Mouse (Mus musculus): ENCODE data around the gene Bcr.

Gene Bcr

GRCm38 (mm10) chr10:75178911-75179310 is 118.5 kb downstream of the Bcr start:
- DNase-seq (ENCODE audit: low spot score in 2 of 2), result no peak

DNA sequence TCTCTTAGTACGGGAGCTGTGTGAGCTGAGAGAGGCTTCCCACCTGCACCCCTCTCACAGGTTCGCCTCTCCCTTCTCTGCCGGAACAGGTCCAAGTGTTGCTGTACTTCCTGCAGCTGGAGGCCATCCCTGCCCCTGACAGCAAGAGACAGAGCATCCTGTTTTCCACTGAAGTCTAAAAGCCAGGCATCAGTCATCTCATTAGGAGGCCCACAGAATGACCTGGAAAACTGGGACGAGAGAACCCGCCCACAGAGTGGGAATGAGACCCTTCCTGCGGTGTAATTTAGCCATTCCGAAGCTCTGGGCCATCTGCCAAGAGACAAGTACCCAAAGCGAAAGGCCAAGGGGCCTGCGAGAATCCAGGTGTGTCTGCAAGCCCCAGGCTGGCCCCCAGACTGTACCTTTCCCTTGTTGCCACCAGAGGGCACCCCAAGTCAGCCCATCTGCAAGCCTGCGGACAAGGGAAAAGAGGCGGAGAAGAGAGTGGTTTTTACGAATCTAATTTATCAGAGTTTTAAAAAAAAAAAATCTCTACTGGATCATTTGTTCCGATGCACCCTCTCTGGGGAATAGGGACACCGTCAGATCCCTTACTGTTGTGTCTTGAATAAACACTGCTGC is 121.9 kb downstream of the Bcr start:
- DNase-seq (ENCODE audit: low spot score in 2 of 2), result peak; percentile 62 to 86

- no peak for DNase-seq (ENCODE audit: low spot score in 2 of 2)
Measured at GRCm38 (mm10) chr10:75184826-75185225, 124.4 kb downstream of the Bcr start.

GRCm38 (mm10) chr10:75186551-75186950 is 126.2 kb downstream of the Bcr start:
- no peak for DNase-seq (ENCODE audit: low spot score in 2 of 2)

GRCm38 (mm10) chr10:75187366-75188056 is 127.1 kb downstream of the Bcr start:
- DNase-seq (ENCODE audit: low spot score in 2 of 2), result no peak

- no peak for DNase-seq (ENCODE audit: low spot score in 2 of 2)
Measured at GRCm38 (mm10) chr10:75191647-75192046, 131.3 kb downstream of the Bcr start.

GRCm38 (mm10) chr10:75197817-75198216 is 137.4 kb downstream of the Bcr start:
- DNase-seq (ENCODE audit: low spot score in 2 of 2), result no peak

DNA sequence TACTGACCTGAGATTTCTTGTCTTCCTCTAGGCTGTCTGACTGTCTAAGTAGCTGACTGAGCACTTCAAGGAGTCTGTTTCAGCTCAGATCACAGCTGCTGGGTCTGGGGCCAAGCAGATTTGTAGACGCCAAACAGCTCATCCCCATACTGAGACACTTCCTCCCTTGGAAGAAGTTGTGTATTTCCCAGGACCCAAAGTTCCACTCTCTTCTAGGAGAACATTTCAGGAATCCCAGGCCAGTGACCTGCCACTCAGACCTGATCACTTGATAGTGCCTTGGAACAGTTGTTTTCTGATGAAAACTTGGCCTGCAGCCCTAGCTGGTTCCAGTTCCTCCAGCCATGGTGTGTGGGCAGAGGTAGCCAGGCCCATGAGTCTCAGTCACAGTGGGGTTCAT is 140.3 kb downstream of the Bcr start:
- no peak for DNase-seq (ENCODE audit: low spot score in 2 of 2)

DNA sequence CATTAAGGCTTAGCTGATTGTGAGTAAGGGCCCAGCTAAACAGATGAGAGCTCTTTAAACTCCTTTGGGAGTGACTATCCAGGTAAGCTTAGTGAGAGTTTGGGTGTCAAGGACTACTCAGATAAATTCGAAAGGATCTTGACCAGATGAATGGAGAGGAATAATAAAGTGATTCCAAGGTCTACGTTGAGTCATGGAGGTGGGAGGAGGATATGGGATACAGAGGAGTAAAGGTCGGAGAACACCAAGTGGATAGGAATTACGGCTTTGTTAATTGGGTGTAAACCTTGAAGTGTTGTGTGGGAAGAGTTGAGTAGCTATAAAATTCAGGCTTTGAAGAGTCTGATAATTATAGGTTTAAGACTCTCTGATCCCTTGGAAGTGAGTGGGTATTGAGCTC is 145.8 kb downstream of the Bcr start:
- DNase-seq (ENCODE audit: low spot score in 2 of 2), result no peak

GRCm38 (mm10) chr10:75210841-75211240 is 150.4 kb downstream of the Bcr start:
- DNase-seq (ENCODE audit: low spot score in 2 of 2), result no peak

DNA sequence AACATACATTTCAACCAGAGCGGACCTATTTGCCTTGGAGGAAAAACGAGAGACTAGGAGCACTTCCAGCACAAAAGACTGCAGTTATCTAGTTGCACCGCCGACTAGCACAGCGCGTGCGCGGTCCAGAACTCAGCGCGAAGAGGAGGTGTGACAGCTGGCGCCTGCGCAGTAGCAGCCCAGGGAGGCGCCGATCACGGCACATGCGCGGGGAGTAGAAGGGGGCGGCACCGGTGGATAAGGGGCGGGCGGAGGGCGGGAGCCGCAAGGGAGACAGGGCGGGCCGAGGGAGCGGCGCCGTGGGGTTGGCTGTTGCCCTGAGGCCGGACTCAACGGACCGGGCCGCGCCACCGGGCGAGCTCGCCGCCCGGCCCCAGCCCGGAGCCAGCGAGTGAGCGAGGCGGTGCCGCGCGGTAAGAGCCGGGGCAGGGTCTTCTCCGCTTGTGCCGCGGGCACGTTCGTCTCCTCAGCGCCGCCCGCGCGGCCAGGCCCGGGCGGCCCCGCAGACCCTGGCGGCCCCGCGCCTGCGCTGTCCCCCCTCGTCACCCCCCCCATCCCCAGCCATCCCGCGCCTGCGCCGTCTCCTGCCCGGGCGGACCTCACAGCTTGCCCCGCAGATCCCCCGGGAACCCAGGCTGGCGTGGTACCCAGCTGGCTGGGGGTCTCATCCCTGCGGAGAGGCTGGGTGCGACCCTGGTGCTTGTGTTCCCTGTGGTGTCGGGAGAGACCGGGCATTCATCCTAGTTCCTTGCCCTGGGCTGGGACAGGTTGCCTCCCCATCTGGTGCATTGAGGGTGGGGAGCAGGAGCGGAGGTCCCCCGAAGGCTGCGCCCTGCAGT is 151.6 kb downstream of the Bcr start, which contains the start of gene Specc1l:
Specc1l (plus strand) TSS at position 267 of the 839 bp plus-strand sequence.
- peak; percentile 97 to 98 for DNase-seq (ENCODE audit: low spot score in 2 of 2)

DNA sequence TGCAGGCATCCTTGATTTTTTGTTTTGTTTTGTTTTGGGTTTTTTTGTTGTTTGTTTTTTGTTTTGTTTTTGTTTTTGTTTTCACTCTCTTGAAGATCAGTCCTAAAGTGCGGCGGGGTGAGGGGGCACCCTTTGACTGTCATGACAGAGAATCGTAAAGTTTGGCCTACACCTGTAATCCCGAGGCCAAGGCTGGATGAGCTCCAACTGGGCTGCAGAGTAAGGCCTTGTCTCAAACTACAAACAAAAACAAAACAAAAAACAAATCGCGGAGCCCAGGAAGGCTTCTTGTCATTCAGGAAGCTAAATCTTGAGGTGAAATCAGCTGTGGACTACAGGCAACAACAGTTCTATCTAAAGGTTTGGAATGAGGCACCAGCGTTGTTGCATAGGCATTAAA is 152.6 kb downstream of the Bcr start:
- DNase-seq (ENCODE audit: low spot score in 2 of 2), result no peak

DNA sequence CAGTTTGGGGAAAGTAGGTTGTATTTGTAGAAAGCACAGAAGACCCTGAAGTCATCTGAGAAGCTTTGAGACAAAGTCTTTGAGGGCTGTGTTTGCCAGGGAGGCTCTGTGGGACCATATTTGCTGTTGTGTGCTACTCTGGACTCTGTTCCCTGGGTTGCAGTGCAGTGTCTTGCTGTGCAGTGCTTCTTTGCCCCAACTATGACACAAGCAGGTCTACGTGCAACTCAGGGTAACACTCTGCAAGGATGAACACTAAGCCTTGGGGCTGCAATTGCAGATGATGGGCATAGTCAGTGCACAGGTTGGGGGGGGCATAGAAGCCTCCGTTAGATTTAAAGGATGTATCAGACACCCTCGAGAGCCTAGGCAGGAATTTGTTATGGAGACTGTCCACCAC is 160.3 kb downstream of the Bcr start:
- no peak for DNase-seq (ENCODE audit: low spot score in 2 of 2)

DNA sequence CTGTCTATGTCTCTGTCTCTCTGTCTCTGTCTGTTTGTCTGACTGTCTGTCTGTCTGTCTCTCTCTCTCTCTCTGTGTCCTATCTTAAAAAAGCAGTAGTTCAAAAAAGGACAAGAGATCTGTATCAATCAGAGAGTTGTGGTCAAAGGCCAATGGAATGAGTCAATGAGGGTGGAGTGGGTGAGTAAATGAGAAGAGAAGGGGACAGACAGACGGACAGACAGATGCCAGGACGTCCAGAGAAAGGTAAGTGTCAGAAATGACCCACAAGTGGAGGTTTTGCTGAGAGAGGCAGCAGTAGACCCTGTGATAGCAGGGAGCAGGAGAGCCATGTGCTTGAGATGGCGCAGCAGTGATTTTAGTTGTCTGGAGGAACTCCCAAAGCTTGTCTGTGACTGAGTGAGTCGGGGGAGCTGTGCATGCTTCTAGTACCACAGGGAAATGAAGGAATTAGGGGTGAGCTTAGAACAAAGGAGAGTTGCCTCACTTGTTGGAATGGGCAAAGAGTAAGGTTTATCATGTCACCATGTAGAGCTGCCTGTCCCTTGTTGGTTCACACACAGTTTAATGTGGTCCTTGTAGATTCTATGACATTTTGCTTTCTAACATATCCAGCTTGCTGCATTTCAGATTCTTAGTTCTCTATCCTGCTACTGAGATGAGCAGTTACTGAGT is 161.7 kb downstream of the Bcr start:
- no peak for DNase-seq (ENCODE audit: low spot score in 2 of 2)

DNA sequence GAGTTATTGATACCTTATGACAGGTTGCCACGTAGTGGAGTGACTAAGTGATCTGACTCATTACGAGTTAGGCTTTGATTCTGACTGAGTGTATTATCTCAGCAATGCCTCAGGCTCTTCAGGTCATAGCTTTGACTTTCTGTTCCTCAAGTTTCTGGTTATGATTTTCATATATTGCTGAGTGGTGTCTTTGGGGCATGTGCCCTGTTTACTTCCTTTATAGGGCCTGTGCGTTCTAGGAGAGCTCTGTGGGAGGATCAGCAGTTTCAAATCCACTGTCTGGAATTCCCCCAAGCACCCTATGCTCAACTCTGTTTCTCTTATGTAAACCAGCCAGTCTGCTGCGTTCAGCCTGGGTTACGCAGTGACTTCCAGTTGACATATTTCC is 162.2 kb downstream of the Bcr start:
- no peak for DNase-seq (ENCODE audit: low spot score in 2 of 2)

GRCm38 (mm10) chr10:75224154-75224553 is 163.8 kb downstream of the Bcr start:
- DNase-seq (ENCODE audit: low spot score in 2 of 2), result no peak

GRCm38 (mm10) chr10:75224630-75225029 is 164.2 kb downstream of the Bcr start:
- no peak for DNase-seq (ENCODE audit: low spot score in 2 of 2)

- DNase-seq (ENCODE audit: low spot score in 2 of 2), result no peak
Measured at GRCm38 (mm10) chr10:75227381-75227780, 167.0 kb downstream of the Bcr start.

DNA sequence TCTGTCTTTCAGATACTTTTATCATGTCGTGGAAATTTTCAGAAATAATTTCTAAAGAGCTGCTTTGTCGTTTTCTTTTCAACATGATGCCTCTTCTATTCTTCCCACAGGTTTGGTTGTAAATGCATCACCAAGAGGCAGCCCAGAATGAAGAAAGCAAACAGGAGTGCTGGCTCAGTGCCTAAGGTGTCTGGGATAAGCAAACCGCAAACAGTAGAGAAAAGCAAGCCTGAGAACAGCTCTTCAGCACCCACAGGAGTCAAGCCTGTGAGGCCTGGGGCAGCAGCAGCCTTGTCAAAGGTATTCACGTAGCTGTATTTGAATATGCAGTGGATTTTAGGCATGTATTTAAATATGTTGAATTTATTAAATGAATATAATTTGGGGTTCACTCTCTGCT is 170.2 kb downstream of the Bcr start:
- DNase-seq (ENCODE audit: low spot score in 2 of 2), result no peak

DNA sequence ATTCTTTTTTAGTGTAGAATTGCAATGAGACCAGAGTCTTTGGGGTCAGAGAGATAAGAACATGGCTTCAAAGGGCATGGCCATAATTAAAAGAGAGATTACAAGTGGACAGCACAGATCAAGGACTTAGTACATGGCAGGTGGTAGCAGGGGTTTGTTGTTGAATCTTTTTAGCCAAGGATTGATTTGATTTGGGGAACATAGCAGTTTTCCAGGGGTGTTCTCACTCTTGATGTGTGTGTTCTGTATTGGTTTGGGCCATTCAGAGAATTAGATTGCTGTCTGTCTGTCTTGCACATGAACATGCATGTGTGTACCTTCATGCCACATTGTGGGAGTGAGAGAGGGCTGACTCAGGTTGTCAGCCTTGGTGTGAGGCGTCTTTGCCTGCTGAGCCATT is 171.5 kb downstream of the Bcr start:
- no peak for DNase-seq (ENCODE audit: low spot score in 2 of 2)

- no peak for DNase-seq (ENCODE audit: low spot score in 2 of 2)
Measured at GRCm38 (mm10) chr10:75232612-75233155, 172.3 kb downstream of the Bcr start.

GRCm38 (mm10) chr10:75233489-75233888 is 173.1 kb downstream of the Bcr start:
- no peak for DNase-seq (ENCODE audit: low spot score in 2 of 2)

Data from spleen, postnatal 4 days (tissue).